Mouse (Mus musculus): Measurements from ENCODE around the gene Tcp11l2.

Gene Tcp11l2

GRCm38 (mm10) chr10:84598172-84598571 is 21.7 kb downstream of the Tcp11l2 start:
- no peak for DNase-seq (ENCODE audit: low spot score in 2 of 2)

- DNase-seq (ENCODE audit: low spot score in 2 of 2) = no peak
Measured at GRCm38 (mm10) chr10:84600136-84600535, 23.7 kb downstream of the Tcp11l2 start.

- DNase-seq (ENCODE audit: low spot score in 2 of 2) = no peak
Measured at GRCm38 (mm10) chr10:84604335-84604734, 27.9 kb downstream of the Tcp11l2 start.

DNA sequence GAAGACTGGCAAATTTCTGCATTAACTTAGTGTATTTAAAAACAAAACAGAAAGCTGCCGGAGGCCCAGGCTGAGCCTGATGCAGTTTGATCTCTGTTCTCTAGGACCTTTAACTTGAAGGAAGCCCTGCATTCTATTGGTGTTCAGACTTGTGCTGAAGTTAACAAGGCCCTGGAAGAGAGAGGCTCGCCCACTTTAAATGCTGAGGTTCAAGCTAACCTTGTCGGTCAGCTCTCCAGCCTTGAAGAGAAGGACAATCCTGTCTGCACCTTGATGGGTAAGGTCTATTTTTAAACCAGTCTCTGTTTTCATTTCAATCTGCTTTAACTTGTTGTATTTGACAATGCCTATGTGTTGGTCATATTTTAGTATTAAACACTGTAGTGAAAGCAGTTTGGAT is 31.9 kb downstream of the Tcp11l2 start:
- DNase-seq (ENCODE audit: low spot score in 2 of 2) = no peak

GRCm38 (mm10) chr10:84610324-84610723 is 33.9 kb downstream of the Tcp11l2 start:
- DNase-seq (ENCODE audit: low spot score in 2 of 2) = no peak

DNA sequence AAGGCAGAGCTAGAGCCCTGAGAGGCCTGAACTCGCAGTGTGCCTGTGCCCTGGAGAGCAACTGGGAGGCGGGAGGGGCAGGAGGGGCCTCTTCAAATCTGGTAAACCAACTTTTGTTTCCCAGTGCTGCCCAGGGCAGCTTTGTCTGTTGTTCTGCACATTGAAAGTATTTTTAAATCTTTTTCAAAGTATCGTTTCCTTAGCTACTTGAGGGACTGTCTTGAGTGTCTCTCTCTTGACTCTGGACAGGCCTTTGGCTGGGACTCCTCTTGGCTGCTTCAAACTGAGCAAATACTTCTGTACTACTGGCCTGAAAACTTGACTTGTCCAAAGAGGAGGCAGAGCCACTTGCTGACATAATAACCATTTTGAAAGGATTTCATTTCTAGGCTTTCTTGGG is 34.4 kb downstream of the Tcp11l2 start:
- DNase-seq (ENCODE audit: low spot score in 2 of 2) = no peak

DNA sequence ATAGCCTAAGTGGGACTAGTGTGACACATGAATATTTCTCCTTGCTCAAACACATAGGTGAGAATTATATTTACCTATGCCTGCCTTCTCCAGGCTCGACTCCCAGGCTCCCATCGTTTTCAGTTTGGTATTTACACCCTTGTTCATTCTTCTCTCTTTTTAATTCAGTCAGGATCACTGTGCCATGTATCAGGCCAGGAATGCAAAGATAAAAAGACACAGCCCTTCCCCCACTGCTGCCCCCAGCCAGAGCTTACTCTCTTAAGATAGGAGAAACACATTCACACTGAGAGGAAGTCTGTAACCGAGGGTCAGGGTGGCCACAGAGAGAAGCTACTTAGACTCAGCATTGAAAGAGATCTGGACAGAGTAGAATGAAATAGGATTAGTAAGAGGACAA is 35.2 kb downstream of the Tcp11l2 start:
- no peak for DNase-seq (ENCODE audit: low spot score in 2 of 2)

DNA sequence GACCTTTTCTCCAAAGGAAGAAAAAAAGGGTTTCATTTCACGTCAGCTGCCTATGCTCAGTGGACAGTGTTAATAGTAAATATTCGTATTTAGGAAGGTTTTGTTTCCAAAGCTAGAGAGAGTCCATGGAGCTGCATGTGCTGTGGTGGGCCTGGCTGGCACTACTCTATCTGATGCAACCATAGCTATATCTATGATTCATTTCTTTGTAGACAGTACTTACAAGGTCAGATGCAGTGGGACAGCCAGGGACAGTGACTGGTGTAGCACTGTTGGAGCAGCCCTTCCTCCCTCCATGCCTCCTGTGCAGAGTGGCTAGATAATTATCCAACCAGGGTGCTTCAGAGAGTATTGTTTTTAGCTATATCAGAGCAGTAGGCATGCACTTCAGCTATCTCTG is 35.9 kb downstream of the Tcp11l2 start:
- no peak for DNase-seq (ENCODE audit: low spot score in 2 of 2)

GRCm38 (mm10) chr10:84613366-84613765 is 36.9 kb downstream of the Tcp11l2 start:
- no peak for DNase-seq (ENCODE audit: low spot score in 2 of 2)

DNA sequence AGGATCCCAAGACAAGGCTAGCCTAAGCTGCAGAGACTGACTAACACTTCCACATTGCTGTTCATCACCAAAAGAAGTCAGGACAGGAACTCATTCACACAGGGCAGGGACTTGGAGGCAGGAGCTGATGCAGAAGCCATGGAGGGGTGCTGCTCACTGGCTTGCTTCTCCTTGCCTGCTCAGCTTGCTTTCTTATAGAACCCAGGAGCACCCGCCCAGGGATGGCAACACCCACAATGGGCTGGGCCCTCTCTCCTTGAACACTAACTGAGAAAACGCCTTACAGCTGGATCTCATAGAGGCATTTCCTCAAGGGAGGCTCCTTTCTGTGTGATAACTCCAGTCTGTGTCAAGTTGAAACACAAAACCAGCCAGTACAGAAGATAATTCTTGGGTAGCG is 38.6 kb downstream of the Tcp11l2 start:
- DNase-seq (ENCODE audit: low spot score in 2 of 2) = no peak

- DNase-seq (ENCODE audit: low spot score in 2 of 2) = peak; percentile 89 to 91
Measured at GRCm38 (mm10) chr10:84621826-84622790, 45.7 kb downstream of the Tcp11l2 start, which contains the start of gene Polr3b. Gene Polr3b (plus strand): TSS chr10:84622292.

- peak; percentile 32 to 44 for DNase-seq (ENCODE audit: low spot score in 2 of 2)
Measured at GRCm38 (mm10) chr10:84631182-84631581, 54.8 kb downstream of the Tcp11l2 start.

DNA sequence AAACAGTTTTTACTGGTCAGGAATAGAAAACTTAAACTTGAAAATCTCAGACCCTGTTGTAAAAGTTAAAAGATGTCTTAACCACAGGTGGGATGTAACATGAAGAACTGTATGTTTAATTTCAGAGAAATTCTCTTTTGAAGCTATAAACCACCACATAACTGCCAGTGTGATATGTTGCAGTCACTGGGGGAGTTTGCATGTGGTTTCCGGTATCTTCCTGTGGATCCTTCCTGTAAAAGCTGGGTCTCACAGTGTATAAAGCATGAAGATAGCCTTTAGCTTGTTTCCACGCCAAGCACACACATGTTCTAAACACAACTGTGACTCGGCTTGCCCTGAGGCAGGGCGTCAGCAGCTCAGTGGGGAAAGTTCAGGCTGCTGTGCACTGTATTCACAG is 55.6 kb downstream of the Tcp11l2 start:
- no peak for DNase-seq (ENCODE audit: low spot score in 2 of 2)

DNA sequence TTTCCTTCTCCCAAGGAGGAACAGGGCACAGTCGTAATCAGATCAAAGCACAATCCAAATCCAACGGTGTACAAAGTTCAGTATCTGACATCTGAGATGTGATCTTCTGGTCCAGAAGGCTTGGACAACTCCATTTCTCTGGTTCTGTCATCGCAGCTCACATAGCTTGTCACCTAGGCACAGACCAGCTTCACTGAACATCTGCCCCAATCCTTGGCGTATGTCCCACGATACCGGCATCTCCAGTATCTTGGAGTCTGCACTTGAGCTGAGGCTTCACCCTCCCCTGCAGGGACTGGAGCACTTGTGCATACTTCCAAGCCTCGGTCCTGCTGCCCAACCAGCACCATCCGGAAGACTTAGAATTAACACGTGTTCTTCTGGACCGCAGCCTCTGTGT is 60.2 kb downstream of the Tcp11l2 start:
- no peak for DNase-seq (ENCODE audit: low spot score in 2 of 2)

GRCm38 (mm10) chr10:84638382-84638781 is 62.0 kb downstream of the Tcp11l2 start:
- no peak for DNase-seq (ENCODE audit: low spot score in 2 of 2)

DNA sequence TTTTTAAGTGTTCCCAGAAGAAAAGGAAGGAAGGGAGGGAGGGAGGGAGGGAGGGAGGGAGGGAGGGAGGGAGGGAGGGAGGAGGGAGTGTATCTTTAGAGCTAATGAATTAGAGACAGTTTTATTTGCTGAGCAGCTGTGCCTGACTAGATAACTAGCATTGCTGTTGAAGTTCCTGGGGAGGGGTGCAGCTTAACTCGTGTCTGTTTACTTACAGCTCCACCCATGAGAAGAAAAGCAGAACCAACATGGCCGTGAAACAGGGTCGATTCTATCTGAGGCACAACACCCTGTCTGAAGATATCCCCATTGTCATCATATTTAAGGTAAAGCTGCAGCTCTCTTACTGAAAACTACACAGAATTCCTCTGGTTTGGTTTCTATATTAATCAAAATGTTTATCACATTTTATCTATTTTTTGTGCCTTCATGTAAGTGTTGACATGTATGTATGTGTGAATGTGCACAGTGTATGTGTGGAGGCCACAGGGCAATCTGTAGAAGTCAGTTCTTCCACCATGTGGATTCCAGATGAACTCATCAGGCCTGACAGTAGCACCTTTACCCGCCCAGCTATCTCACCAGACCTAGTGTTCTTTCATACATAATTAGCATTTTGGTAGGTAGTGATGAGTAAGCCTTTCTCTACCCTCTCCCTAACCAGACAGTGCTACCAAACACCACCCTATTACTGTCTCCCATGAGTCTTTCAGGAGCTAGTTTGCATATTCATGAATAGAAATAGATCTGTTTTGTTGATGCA is 63.3 kb downstream of the Tcp11l2 start:
- peak in 1 of 2 experiments; percentile 40 for DNase-seq (ENCODE audit: low spot score in 2 of 2)

DNA sequence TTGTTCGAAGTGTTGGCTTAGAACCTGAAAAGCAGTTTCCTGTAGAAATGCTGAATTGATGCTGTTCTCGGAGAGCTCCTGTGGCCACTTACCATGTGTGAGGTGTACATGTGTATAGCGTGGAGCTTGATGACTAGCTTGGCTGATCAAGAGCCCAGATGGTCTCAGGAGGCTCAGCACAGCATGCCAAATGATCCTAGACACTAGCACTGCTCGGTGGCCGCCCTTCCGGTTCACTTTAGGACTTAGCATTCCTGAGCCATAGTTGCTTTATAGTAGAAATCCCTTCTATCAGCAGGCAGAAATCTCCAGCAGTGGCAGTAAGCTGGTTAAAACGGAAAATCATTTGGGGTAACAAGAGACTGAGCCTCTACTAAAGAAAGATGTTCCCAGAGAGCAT is 64.4 kb downstream of the Tcp11l2 start:
- no peak for DNase-seq (ENCODE audit: low spot score in 2 of 2)

GRCm38 (mm10) chr10:84641576-84641975 is 65.2 kb downstream of the Tcp11l2 start:
- DNase-seq (ENCODE audit: low spot score in 2 of 2) = no peak

DNA sequence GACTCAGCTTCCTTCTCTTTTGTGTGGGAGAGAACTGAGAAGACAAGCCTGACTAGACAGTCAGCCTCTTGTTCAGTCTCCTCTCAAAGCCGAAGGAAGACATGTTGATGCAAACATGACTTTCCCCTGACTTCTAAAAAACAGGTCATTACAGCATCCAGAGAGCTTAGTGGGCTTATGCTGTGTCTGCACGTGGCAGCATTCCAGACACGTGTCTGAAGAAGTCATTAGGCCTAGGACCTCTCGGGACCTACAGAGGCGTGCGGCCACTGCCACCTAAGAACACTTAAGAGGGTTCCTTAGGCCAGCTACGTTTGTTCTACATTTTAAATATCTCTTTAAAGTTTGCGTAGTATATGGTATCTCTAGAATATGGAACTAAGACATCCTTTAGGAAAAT is 69.5 kb downstream of the Tcp11l2 start:
- DNase-seq (ENCODE audit: low spot score in 2 of 2) = no peak

- DNase-seq (ENCODE audit: low spot score in 2 of 2) = peak; percentile 65 to 69
Measured at GRCm38 (mm10) chr10:84646506-84647102, 70.2 kb downstream of the Tcp11l2 start.

- no peak for DNase-seq (ENCODE audit: low spot score in 2 of 2)
Measured at GRCm38 (mm10) chr10:84647264-84647663, 70.8 kb downstream of the Tcp11l2 start.

- no peak for DNase-seq (ENCODE audit: low spot score in 2 of 2)
Measured at GRCm38 (mm10) chr10:84648911-84649310, 72.5 kb downstream of the Tcp11l2 start.
